Mouse (Mus musculus) cerebellum, adult 2 months (tissue): Measurements from ENCODE around the gene Dclk1.

Experiments used
- CTCF ChIP-seq: fragments of 200-500 bp; IDR thresholded peaks from 2 replicates; pipeline ENCODE4 v1.5.1; 2011; ENCODE audit warnings: low read depth, mild to moderate bottlenecking, control low read depth, low read length, moderate library complexity, borderline replicate concordance; ENCODE audit not compliant: insufficient read depth
- POLR2A ChIP-seq: fragments of 200-500 bp; IDR thresholded peaks from 2 replicates; pipeline ENCODE4 v1.6.1; 2011; ENCODE audit warnings: low read length, control low read depth, borderline replicate concordance; ENCODE audit not compliant: insufficient read depth

DNA sequence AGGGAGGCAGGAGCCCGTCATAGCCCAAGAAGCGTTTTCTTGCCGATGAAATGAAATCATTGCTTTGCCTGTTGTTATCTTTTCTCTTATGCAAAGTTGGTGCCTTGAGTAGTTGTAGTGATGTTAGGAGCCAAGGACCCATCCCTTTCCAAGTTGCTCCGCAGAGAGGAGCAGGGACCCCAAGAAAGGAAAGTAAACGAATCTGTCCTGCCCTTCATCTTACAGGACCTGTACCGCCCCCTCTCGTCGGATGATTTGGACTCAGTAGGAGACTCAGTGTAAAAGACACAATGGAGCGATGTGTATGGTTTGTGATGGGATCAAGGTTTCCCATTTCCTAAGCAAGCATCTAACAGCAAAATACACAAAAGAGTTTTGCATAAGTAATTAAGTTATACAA, 224.2 kb downstream of the Dclk1 start:
- peak; percentile 28; the same call in 1 of the 2 replicates for TF ChIP-seq CTCF
- no peak for TF ChIP-seq POLR2A
